Mouse (Mus musculus) kidney, embryonic 14.5 days (tissue): Measurements from ENCODE around the gene Ankdd1a. TPM values are rescaled to one million over a fixed set of nuclear protein-coding genes. Genes with fewer than 3 reads are reported as not detected.

ENCODE experiments used
- ATAC-seq: fragments of 200-750 bp; cut with Nextera tagmentation; 2 replicates; pipeline ENCODE4 v1.8.0; 2017; ENCODE audit warnings: moderate number of reproducible peaks, mild to moderate bottlenecking, moderate TSS enrichment, moderate library complexity; ENCODE audit not compliant: low FRiP score, low TSS enrichment
- H3K27ac ChIP-seq: fragments of 300-500 bp; sonication (generic); 2 replicates; pipeline ENCODE4 v1.5.1; 2014; ENCODE audit warnings: low read depth, mild to moderate bottlenecking, low read length, moderate library complexity, mixed read lengths
- H3K27me3 ChIP-seq: fragments of 300-500 bp; sonication (generic); 2 replicates; pipeline ENCODE4 v1.6.1; 2014; ENCODE audit warnings: mild to moderate bottlenecking, low read length; ENCODE audit not compliant: control insufficient read depth, insufficient read depth
- H3K36me3 ChIP-seq: fragments of 300-500 bp; sonication (generic); 2 replicates; pipeline ENCODE4 v1.6.1; 2014; ENCODE audit warnings: low read length, mixed read lengths; ENCODE audit not compliant: control insufficient read depth, insufficient read depth
- H3K4me1 ChIP-seq: fragments of 300-500 bp; sonication (generic); 2 replicates; pipeline ENCODE4 v1.6.1; 2014; ENCODE audit warnings: low read length, mixed read lengths; ENCODE audit not compliant: control insufficient read depth, insufficient read depth
- H3K4me2 ChIP-seq: fragments of 300-500 bp; sonication (generic); replicated peaks from 2 replicates; pipeline ENCODE4 v1.6.1; 2014; ENCODE audit warnings: low read depth, mild to moderate bottlenecking, low read length
- H3K4me3 ChIP-seq: fragments of 300-500 bp; sonication (generic); 2 replicates; pipeline ENCODE4 v1.5.1; 2014; ENCODE audit warnings: mild to moderate bottlenecking, low read length
- H3K9ac ChIP-seq: fragments of 300-500 bp; sonication (generic); 2 replicates; pipeline ENCODE4 v1.6.1; 2014; ENCODE audit warnings: low read depth, mild to moderate bottlenecking, low read length, moderate library complexity
- H3K9me3 ChIP-seq: fragments of 300-500 bp; sonication (generic); 2 replicates; pipeline ENCODE4 v1.6.1; 2016; ENCODE audit warnings: low read length; ENCODE audit not compliant: control insufficient read depth
- WGBS: fragments of 180-500 bp; shearing (Covaris S2); extraction: QIAGEN DNeasy Blood & Tissue Kit; methylation state at CpG from one replicate; pipeline ENCODE4 v1.1.7; 2014; 5-methylcytosine and 5-hydroxymethylcytosine counted together
- polyA plus RNA-seq: library from polyadenylated mRNA; unstranded; fragments of >200 nt; fragmentation: Nextera tagmentation; extraction: Ambion mirVana; gene quantifications from 2 replicates; pipeline ENCODE4 v1.2.1, GENCODE M21; 2014

Gene Ankdd1a
- polyA plus RNA-seq, 1 experiment from 2014 or later: not detected

- ATAC-seq: no peak
- Histone ChIP-seq H3K4me2 (no peak overlapping the region), H3K27me3 (no peaks in the 10 kb centered on the region), H3K4me3 (no peak overlapping the region), H3K36me3 (peaks cover 4% of the 10 kb centered on the region), H3K9ac (no peak overlapping the region), H3K27ac (no peak overlapping the region), H3K9me3 (no peaks in the 10 kb centered on the region), H3K4me1 (no peaks in the 10 kb centered on the region)
- WGBS: 91% methylated on average over 4 of the region's 4 CpGs
These were observed 27.1 kb downstream of the Ankdd1a start for GRCm38 (mm10) chr9:65492851-65493250.

GRCm38 (mm10) chr9:65492351-65492750 lies 27.6 kb downstream of the Ankdd1a start:
- Histone ChIP-seq H3K4me2 (no peak overlapping the region), H3K36me3 (peaks cover 9% of the 10 kb centered on the region), H3K9ac (no peak overlapping the region), H3K27me3 (no peaks in the 10 kb centered on the region), H3K27ac (no peak overlapping the region), H3K4me1 (no peaks in the 10 kb centered on the region), H3K9me3 (no peaks in the 10 kb centered on the region), H3K4me3 (no peak overlapping the region)
- ATAC-seq: no peak
- 89% methylated on average over 2 of the region's 2 CpGs for WGBS

- 79% methylated on average over 3 of the region's 3 CpGs for WGBS
- H3K4me3 ChIP-seq: no peak overlapping the region
- ATAC-seq: no peak
- H3K4me1 ChIP-seq: no peaks in the 10 kb centered on the region
- peaks cover 17% of the 10 kb centered on the region for H3K36me3 ChIP-seq
- no peak overlapping the region for H3K27ac ChIP-seq
- H3K9me3 ChIP-seq: no peaks in the 10 kb centered on the region
- no peak overlapping the region for H3K9ac ChIP-seq
- no peaks in the 10 kb centered on the region for H3K27me3 ChIP-seq
- no peak overlapping the region for H3K4me2 ChIP-seq
These were observed 28.5 kb downstream of the Ankdd1a start for GRCm38 (mm10) chr9:65491476-65491875.

GRCm38 (mm10) chr9:65480071-65480470 lies 39.9 kb downstream of the Ankdd1a start:
- Histone ChIP-seq H3K9ac (no peak overlapping the region), H3K27ac (no peak overlapping the region), H3K4me3 (no peak overlapping the region), H3K4me2 (no peak overlapping the region), H3K36me3 (peaks cover 88% of the 10 kb centered on the region), H3K9me3 (no peaks in the 10 kb centered on the region), H3K27me3 (no peaks in the 10 kb centered on the region), H3K4me1 (no peaks in the 10 kb centered on the region)
- WGBS: 91% methylated on average over 5 of the region's 5 CpGs
- ATAC-seq: no peak

- no peak overlapping the region for H3K9ac ChIP-seq
- no peak overlapping the region for H3K4me3 ChIP-seq
- no peak for ATAC-seq
- H3K9me3 ChIP-seq: no peaks in the 10 kb centered on the region
- no peaks in the 10 kb centered on the region for H3K4me1 ChIP-seq
- peaks cover 88% of the 10 kb centered on the region for H3K36me3 ChIP-seq
- no peak overlapping the region for H3K4me2 ChIP-seq
- H3K27me3 ChIP-seq: no peaks in the 10 kb centered on the region
- 90% methylated on average over 8 of the region's 8 CpGs for WGBS
- H3K27ac ChIP-seq: no peak overlapping the region
These were observed 40.8 kb downstream of the Ankdd1a start for GRCm38 (mm10) chr9:65479158-65479557.

- no peaks in the 10 kb centered on the region for H3K27me3 ChIP-seq
- H3K4me2 ChIP-seq: no peak overlapping the region
- ATAC-seq: no peak
- H3K9me3 ChIP-seq: no peaks in the 10 kb centered on the region
- 92% methylated on average over 4 of the region's 4 CpGs for WGBS
- H3K4me1 ChIP-seq: no peaks in the 10 kb centered on the region
- peaks cover 53% of the 10 kb centered on the region for H3K36me3 ChIP-seq
- H3K9ac ChIP-seq: no peak overlapping the region
- H3K4me3 ChIP-seq: no peak overlapping the region
- no peak overlapping the region for H3K27ac ChIP-seq
These were observed 47.2 kb downstream of the Ankdd1a start for GRCm38 (mm10) chr9:65472769-65473168.

GRCm38 (mm10) chr9:65467686-65468085 lies 52.3 kb downstream of the Ankdd1a start:
- Histone ChIP-seq H3K4me1 (no peaks in the 10 kb centered on the region; the same call in 1 of the 2 replicates), H3K9me3 (no peaks in the 10 kb centered on the region), H3K4me3 (no peak overlapping the region), H3K9ac (no peak overlapping the region), H3K27ac (no peak overlapping the region), H3K27me3 (no peaks in the 10 kb centered on the region), H3K4me2 (no peak overlapping the region), H3K36me3 (peaks cover 20% of the 10 kb centered on the region; the same call in 1 of the 2 replicates)
- ATAC-seq: no peak
- 41% methylated on average over 11 of the region's 11 CpGs for WGBS

GRCm38 (mm10) chr9:65465241-65465640 lies 54.8 kb downstream of the Ankdd1a start:
- peaks cover 14% of the 10 kb centered on the region for H3K4me1 ChIP-seq
- no peaks in the 10 kb centered on the region for H3K27me3 ChIP-seq
- peaks cover 11% of the 10 kb centered on the region; the same call in 1 of the 2 replicates for H3K36me3 ChIP-seq
- ATAC-seq: no peak
- no peak overlapping the region for H3K9ac ChIP-seq
- WGBS: 99% methylated on average over 2 of the region's 2 CpGs
- H3K27ac ChIP-seq: no peak overlapping the region
- no peaks in the 10 kb centered on the region for H3K9me3 ChIP-seq
- no peak overlapping the region for H3K4me3 ChIP-seq
- H3K4me2 ChIP-seq: no peak overlapping the region

- Histone ChIP-seq H3K27me3 (no peaks in the 10 kb centered on the region), H3K9ac (no peak overlapping the region), H3K9me3 (no peaks in the 10 kb centered on the region), H3K27ac (no peak overlapping the region), H3K4me1 (peaks cover 15% of the 10 kb centered on the region), H3K36me3 (peaks cover 6% of the 10 kb centered on the region; the same call in 1 of the 2 replicates), H3K4me3 (no peak overlapping the region), H3K4me2 (no peak overlapping the region)
- 93% methylated on average over 6 of the region's 6 CpGs for WGBS
- ATAC-seq: no peak
These were observed 55.8 kb downstream of the Ankdd1a start for GRCm38 (mm10) chr9:65464161-65464560.
